Comparison of ENCODE assay signal across 30 mouse cellular contexts in the genomic region with DNA sequence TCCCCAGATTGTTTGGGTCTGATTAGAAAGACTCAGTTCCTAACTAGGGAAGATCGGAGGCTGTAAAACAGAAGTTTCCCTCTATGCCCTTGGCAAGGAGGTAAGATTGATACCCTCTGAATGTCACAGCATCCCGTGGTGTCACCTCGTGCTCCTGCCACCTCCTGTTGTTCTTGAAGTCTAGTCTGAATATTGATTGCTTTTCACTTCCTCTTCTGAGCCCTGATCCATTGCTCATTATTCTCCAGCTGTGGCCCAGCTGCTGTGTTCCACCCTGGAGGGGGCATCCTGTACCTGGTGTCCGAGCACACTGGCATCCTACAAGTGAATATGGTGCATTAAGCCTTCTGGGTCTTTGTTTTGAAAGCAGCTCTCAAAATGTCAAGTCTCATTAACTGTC.
"Had no signal": no experiment of that assay in that cellular context is flagged by ENCODE, and none has a peak within 500 bp of the region (broad histone marks: within the 10 kb centered on the region; RNA-seq: fewer than 3 reads in every experiment).

No protein-coding gene starts in this region.

- H3K36me3 ChIP-seq: heart, embryonic 10.5 days; heart, embryonic 12.5 days; heart, embryonic 13.5 days; heart, embryonic 15.5 days; hindbrain, embryonic 10.5 days; hindbrain, embryonic 12.5 days; hindbrain, embryonic 13.5 days; hindbrain, embryonic 15.5 days; intestine, embryonic 15.5 days; kidney, embryonic 15.5 days had no signal

- H3K4me2 ChIP-seq: heart, embryonic 11.5 days; heart, embryonic 12.5 days; heart, embryonic 13.5 days; heart, embryonic 15.5 days; hindbrain, embryonic 12.5 days; hindbrain, embryonic 13.5 days; hindbrain, embryonic 14.5 days; hindbrain, embryonic 15.5 days; intestine, embryonic 15.5 days; kidney, embryonic 15.5 days had no signal

- H3K27me3 ChIP-seq: heart, embryonic 12.5 days; heart, embryonic 13.5 days; heart, embryonic 15.5 days; hindbrain, embryonic 12.5 days; hindbrain, embryonic 13.5 days; hindbrain, embryonic 15.5 days; intestine, embryonic 15.5 days; kidney, embryonic 15.5 days had no signal

- H3K9ac ChIP-seq: heart, embryonic 12.5 days; heart, embryonic 13.5 days; heart, embryonic 15.5 days; hindbrain, embryonic 12.5 days; hindbrain, embryonic 13.5 days; hindbrain, embryonic 14.5 days; hindbrain, embryonic 15.5 days; intestine, embryonic 15.5 days; kidney, embryonic 15.5 days had no signal

- DNase-seq: heart, postnatal 10 days; heart, postnatal 36 days; heart, postnatal 4 days; kidney, adult 11 months; kidney, adult 18-20 months; kidney, adult 2 months; kidney, adult 8-10 months; kidney, adult 9 months; kidney, postnatal 10 days; kidney, postnatal 14 days; kidney, postnatal 25 days; kidney, postnatal 36 days; kidney, postnatal 4 days; layer of hippocampus, adult 9-11 months; layer of hippocampus, postnatal 36 days had no signal

- H3K4me3 ChIP-seq: heart, embryonic 10.5 days; heart, embryonic 12.5 days; heart, embryonic 13.5 days; heart, embryonic 15.5 days; hindbrain, embryonic 10.5 days; hindbrain, embryonic 12.5 days; hindbrain, embryonic 13.5 days; hindbrain, embryonic 15.5 days; intestine, embryonic 15.5 days; kidney, embryonic 15.5 days; layer of hippocampus, adult 2 months had no signal

- H3K9me3 ChIP-seq: heart, embryonic 10.5 days; heart, embryonic 13.5 days; heart, embryonic 15.5 days; hindbrain, embryonic 10.5 days; hindbrain, embryonic 12.5 days; hindbrain, embryonic 13.5 days; hindbrain, embryonic 15.5 days; intestine, embryonic 15.5 days; kidney, embryonic 15.5 days had no signal

- H3K27ac ChIP-seq: heart, embryonic 10.5 days; heart, embryonic 13.5 days; heart, embryonic 15.5 days; hindbrain, embryonic 10.5 days; hindbrain, embryonic 12.5 days; hindbrain, embryonic 13.5 days; hindbrain, embryonic 14.5 days; hindbrain, embryonic 15.5 days; hindbrain, postnatal 0 days; intestine, embryonic 15.5 days; kidney, embryonic 15.5 days; kidney, postnatal 0 days; layer of hippocampus, adult 2 months had no signal

- H3K4me1 ChIP-seq: heart, embryonic 10.5 days; heart, embryonic 12.5 days; heart, embryonic 13.5 days; heart, embryonic 15.5 days; hindbrain, embryonic 10.5 days; hindbrain, embryonic 12.5 days; hindbrain, embryonic 13.5 days; hindbrain, embryonic 15.5 days; intestine, embryonic 15.5 days; kidney, embryonic 15.5 days had no signal
